10 mouse cellular contexts compared by ENCODE assay signal in the genomic region with DNA sequence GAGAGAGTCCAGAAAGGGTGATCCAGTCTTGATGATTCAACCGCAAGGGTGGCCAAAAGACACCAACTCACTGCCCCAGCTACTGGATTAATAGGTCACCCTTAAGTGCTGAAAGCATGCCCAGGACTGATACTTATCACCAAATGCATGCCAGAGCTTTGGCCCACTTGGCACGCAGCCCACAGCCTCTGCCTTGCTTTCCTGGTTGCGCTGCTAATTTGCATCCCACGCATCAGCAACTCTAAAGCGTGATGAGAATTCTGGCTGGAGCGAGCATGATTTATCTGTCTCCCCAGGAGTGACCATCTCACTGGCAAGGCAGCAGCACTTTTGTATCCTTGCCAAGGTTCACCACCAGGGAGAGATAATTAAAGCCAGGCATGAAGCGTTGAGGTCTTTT. TPM values are rescaled to one million over a fixed set of nuclear protein-coding genes. Genes with fewer than 3 reads are reported as not detected.
DNase-seq lines count a peak whose midpoint lies in the region; ATAC-seq lines count a peak whose summit lies in the region.
"Had no signal": no experiment of that assay in that cellular context is flagged by ENCODE, and none has a peak within 500 bp of the region (broad histone marks: within the 10 kb centered on the region; RNA-seq: fewer than 3 reads in every experiment).

No protein-coding gene starts in this region.

- H3K4me2 ChIP-seq in hindbrain, embryonic 14.5 days (replicated peaks): no peak overlapping the region
- H3K4me2 ChIP-seq in hindbrain, embryonic 11.5 days (replicated peaks; ENCODE audit: low read depth, low read length): no peak overlapping the region
- H3K4me2 ChIP-seq: midbrain, embryonic 11.5 days had no signal

- no peak overlapping the region for H3K27ac ChIP-seq in hindbrain, embryonic 14.5 days
- H3K27ac ChIP-seq in hindbrain, embryonic 11.5 days (ENCODE audit: low read depth, low read length): no peak overlapping the region
- H3K27ac ChIP-seq: stomach, postnatal 0 days had no signal

- no peak overlapping the region for H3K4me3 ChIP-seq in hindbrain, embryonic 14.5 days (replicated peaks; ENCODE audit: low read length)
- H3K4me3 ChIP-seq in hindbrain, embryonic 11.5 days (ENCODE audit: low read depth, low read length): no peak overlapping the region

- WGBS in hindbrain, embryonic 14.5 days: 46% methylated on average over 7 of the region's 7 CpGs
- WGBS in hindbrain, embryonic 11.5 days: 82% methylated on average over 7 of the region's 7 CpGs

- 0 out of 2 replicates have a peak, but pooled peaks cover 4% of the 10 kb centered on the region for H3K9me3 ChIP-seq in hindbrain, embryonic 14.5 days (ENCODE audit: control insufficient read depth, low read length)
- no peaks in the 10 kb centered on the region for H3K9me3 ChIP-seq in hindbrain, embryonic 11.5 days (ENCODE audit: control insufficient read depth, low read length)

- no peaks in the 10 kb centered on the region for H3K4me1 ChIP-seq in hindbrain, embryonic 14.5 days (replicated peaks; ENCODE audit: control insufficient read depth, insufficient read depth, low read length)
- no peaks in the 10 kb centered on the region for H3K4me1 ChIP-seq in hindbrain, embryonic 11.5 days (replicated peaks; ENCODE audit: control insufficient read depth, insufficient read depth, low read length)

- no peak for ATAC-seq in hindbrain, embryonic 14.5 days (ENCODE audit: low FRiP score)
- ATAC-seq in hindbrain, embryonic 11.5 days (ENCODE audit: low FRiP score): no peak
- ATAC-seq in megakaryocyte progenitor cell, adult 5-6 weeks (replicated peaks; ENCODE audit: poor library complexity): no peak

- no peaks in the 10 kb centered on the region for H3K36me3 ChIP-seq in hindbrain, embryonic 14.5 days (replicated peaks; ENCODE audit: control insufficient read depth, insufficient read depth)
- no peaks in the 10 kb centered on the region for H3K36me3 ChIP-seq in hindbrain, embryonic 11.5 days (ENCODE audit: control insufficient read depth, insufficient read depth, low read length)

- DNase-seq in hindbrain, embryonic 14.5 days (ENCODE audit: low spot score): peak; percentile 61
- no peak for DNase-seq in hindbrain, embryonic 11.5 days (ENCODE audit: low spot score)
- DNase-seq in NIH3T3 (ENCODE audit: low read depth): peak; percentile 14
- peak; percentile 71 for DNase-seq in cerebellum, adult 9-10 months
- peak; percentile 88 to 89 for DNase-seq in kidney, postnatal 36 days
- no peak for DNase-seq in spleen, postnatal 10 days (ENCODE audit: low spot score in 2 of 2)
- DNase-seq in spleen, postnatal 14 days (ENCODE audit: low spot score in 2 of 2): no peak

- no peak overlapping the region for H3K9ac ChIP-seq in hindbrain, embryonic 14.5 days
- no peak overlapping the region for H3K9ac ChIP-seq in hindbrain, embryonic 11.5 days (ENCODE audit: low read depth, low read length)

- no peaks in the 10 kb centered on the region for H3K27me3 ChIP-seq in hindbrain, embryonic 14.5 days (ENCODE audit: control insufficient read depth, insufficient read depth, low read length)
- H3K27me3 ChIP-seq in hindbrain, embryonic 11.5 days (ENCODE audit: control insufficient read depth, insufficient read depth, low read length): no peaks in the 10 kb centered on the region

RNA-seq across cellular contexts. Expression of a gene that starts 29.9 kb away (rescaled TPM):
- polyA plus RNA-seq in hindbrain, embryonic 14.5 days (2014; fragmentation: Nextera tagmentation; extraction: Ambion mirVana): 19.7 and 20.5 TPM in 2 replicates
- 23.0 and 26.8 TPM in 2 replicates for polyA plus RNA-seq in hindbrain, embryonic 11.5 days (2014; fragmentation: Nextera tagmentation; extraction: Ambion mirVana)
- 19.6 and 26.8 TPM in 2 replicates for total RNA-seq in megakaryocyte progenitor cell, adult 5-6 weeks (2015)
- total RNA-seq in megakaryocyte progenitor cell, adult 5-6 weeks (2017): 20.2 and 28.3 TPM in 2 replicates

Comparison
In these comparisons a context has a peak if more than half of its experiments do, and no peak if none do; other contexts are left out.
1. DNase-seq: peak in hindbrain, embryonic 14.5 days (single experiment), NIH3T3 (single experiment), cerebellum, adult 9-10 months (single experiment) and kidney, postnatal 36 days (2 of 2); none in hindbrain, embryonic 11.5 days (single experiment), spleen, postnatal 10 days (0 of 2) and spleen, postnatal 14 days (0 of 2).